Mouse (Mus musculus): ENCODE measurements around the gene Kcna4. TPM values are rescaled to one million over a fixed set of nuclear protein-coding genes. Genes with fewer than 3 reads are reported as not detected.

The Kcna4 gene
- total and polyA plus RNA-seq, 3 experiments: not detected

DNA sequence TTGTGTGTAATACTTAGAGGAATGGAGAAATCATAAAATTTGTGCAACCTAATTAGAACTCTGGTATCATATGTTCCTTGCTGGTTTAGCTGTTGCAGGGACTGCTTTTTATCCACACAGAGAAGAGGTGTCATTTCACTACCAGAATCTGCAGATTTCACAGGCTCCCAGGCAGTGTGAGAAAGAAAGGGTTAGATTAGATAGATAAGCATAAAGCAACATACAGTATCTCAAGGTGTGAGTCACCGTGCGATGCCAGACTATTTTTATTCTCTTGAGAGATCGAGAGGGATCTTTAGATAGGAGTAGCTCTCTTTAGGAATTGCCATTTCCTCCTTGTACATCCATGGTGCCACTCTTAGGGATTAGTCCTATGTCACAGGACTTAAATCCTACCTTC lies 14.3 kb downstream of the Kcna4 start:
- H3K9ac ChIP-seq (ENCODE audit: control insufficient read depth, low read depth, low read length, poor library complexity, severe bottlenecking): no peak overlapping the region
- H3K4me3 ChIP-seq (ENCODE audit: control insufficient read depth in 1 of 2, insufficient read depth in 1 of 2, low read depth in 2 of 2, low read length in 2 of 2): no peak overlapping the region
- H3K9me3 ChIP-seq (replicated peaks; ENCODE audit: insufficient read depth, low read length): no peaks in the 10 kb centered on the region
- no peak overlapping the region for H3K27ac ChIP-seq (ENCODE audit: control insufficient read depth, low read depth, low read length)
- DNase-seq (ENCODE audit: low read depth, low spot score): no peak
- H3K27me3 ChIP-seq (ENCODE audit: control insufficient read depth in 1 of 2, insufficient read depth in 2 of 2, low read length in 2 of 2): peaks cover 0 to 2% of the 10 kb centered on the region in 2 experiments; a peak in 2 of 4 replicates
- H3K4me1 ChIP-seq (ENCODE audit: control insufficient read depth in 1 of 2, insufficient read depth in 2 of 2, low read length in 2 of 2): no peaks in the 10 kb centered on the region
- TF ChIP-seq CTCF (IDR thresholded peaks at IDR 0.05 in 2 of 3, conservative IDR thresholded peaks at IDR 0.05 in 1 of 3; ENCODE audit: control insufficient read depth in 1 of 3, insufficient read depth in 1 of 3, low read depth in 2 of 3, low read length in 3 of 3, poor library complexity in 1 of 3, severe bottlenecking in 1 of 3) (no peak), GABPA (IDR thresholded peaks at IDR 0.05; ENCODE audit: low read depth, low read length) (no peak), MAX (IDR thresholded peaks at IDR 0.05; ENCODE audit: low read length) (no peak), GATA1 (IDR thresholded peaks at IDR 0.05; ENCODE audit: low read depth, low read length) (no peak), TCF12 (IDR thresholded peaks at IDR 0.05; ENCODE audit: low read depth, low read length) (no peak), RCOR1 (IDR thresholded peaks at IDR 0.05; ENCODE audit: low read depth, low read length) (no peak), TBP (IDR thresholded peaks at IDR 0.05; ENCODE audit: low read depth, low read length) (no peak), ETS1 (IDR thresholded peaks at IDR 0.05; ENCODE audit: low read depth, low read length) (no peak), NELFE (IDR thresholded peaks at IDR 0.05; ENCODE audit: low read depth, low read length) (no peak), CHD1 (IDR thresholded peaks at IDR 0.05; ENCODE audit: low read depth, low read length) (no peak), EP300 (IDR thresholded peaks at IDR 0.05; ENCODE audit: low read depth in 1 of 2, low read length in 2 of 2) (no peak), RAD21 (IDR thresholded peaks at IDR 0.05; ENCODE audit: low read depth, low read length) (no peak), POLR2A (IDR thresholded peaks at IDR 0.05; ENCODE audit: control insufficient read depth in 1 of 2, insufficient read depth in 1 of 2, low read depth in 1 of 2, low read length in 2 of 2, poor library complexity in 1 of 2) (no peak), MXI1 (IDR thresholded peaks at IDR 0.05; ENCODE audit: low read depth, low read length) (no peak), BHLHE40 (IDR thresholded peaks at IDR 0.05; ENCODE audit: borderline replicate concordance, low read depth, low read length) (no peak), MAZ (IDR thresholded peaks at IDR 0.05; ENCODE audit: low read depth, low read length) (no peak), E2F4 (IDR thresholded peaks at IDR 0.05; ENCODE audit: borderline replicate concordance, low read depth, low read length) (no peak)
- H3K36me3 ChIP-seq (ENCODE audit: control insufficient read depth in 1 of 2, insufficient read depth in 2 of 2, low read length in 2 of 2): no peaks in the 10 kb centered on the region
- no peaks in the 10 kb centered on the region for H3K79me2 ChIP-seq (ENCODE audit: control insufficient read depth, insufficient read depth, low read length, poor library complexity)

GRCm38 (mm10) chr2:107306077-107306476 lies 15.6 kb downstream of the Kcna4 start:
- Histone ChIP-seq H3K79me2 (ENCODE audit: control insufficient read depth, insufficient read depth, low read length, poor library complexity) (no peaks in the 10 kb centered on the region), H3K4me3 (ENCODE audit: control insufficient read depth in 1 of 2, insufficient read depth in 1 of 2, low read depth in 2 of 2, low read length in 2 of 2) (no peak overlapping the region), H3K4me1 (ENCODE audit: control insufficient read depth in 1 of 2, insufficient read depth in 2 of 2, low read length in 2 of 2) (no peaks in the 10 kb centered on the region), H3K27me3 (ENCODE audit: control insufficient read depth in 1 of 2, insufficient read depth in 2 of 2, low read length in 2 of 2) (peaks cover 0 to 2% of the 10 kb centered on the region in 2 experiments; a peak in 1 of 4 replicates), H3K27ac (ENCODE audit: control insufficient read depth, low read depth, low read length) (no peak overlapping the region), H3K9me3 (replicated peaks; ENCODE audit: insufficient read depth, low read length) (no peaks in the 10 kb centered on the region), H3K36me3 (ENCODE audit: control insufficient read depth in 1 of 2, insufficient read depth in 2 of 2, low read length in 2 of 2) (no peaks in the 10 kb centered on the region), H3K9ac (ENCODE audit: control insufficient read depth, low read depth, low read length, poor library complexity, severe bottlenecking) (no peak overlapping the region)
- TF ChIP-seq BHLHE40 (IDR thresholded peaks at IDR 0.05; ENCODE audit: borderline replicate concordance, low read depth, low read length): no peak
- TF ChIP-seq MXI1 (IDR thresholded peaks at IDR 0.05; ENCODE audit: low read depth, low read length): no peak
- no peak for TF ChIP-seq MAFK (IDR thresholded peaks at IDR 0.05; ENCODE audit: borderline replicate concordance, low read depth, low read length)
- TF ChIP-seq TBP (IDR thresholded peaks at IDR 0.05; ENCODE audit: low read depth, low read length): no peak
- TF ChIP-seq SMC3 (IDR thresholded peaks at IDR 0.05; ENCODE audit: low read depth, low read length): no peak
- TF ChIP-seq ELF1 (IDR thresholded peaks at IDR 0.05; ENCODE audit: low read depth, low read length): no peak
- TF ChIP-seq CTCF (IDR thresholded peaks at IDR 0.05 in 2 of 3, conservative IDR thresholded peaks at IDR 0.05 in 1 of 3; ENCODE audit: control insufficient read depth in 1 of 3, insufficient read depth in 1 of 3, low read depth in 2 of 3, low read length in 3 of 3, poor library complexity in 1 of 3, severe bottlenecking in 1 of 3): no peak
- TF ChIP-seq ZKSCAN1 (IDR thresholded peaks at IDR 0.05; ENCODE audit: low read depth, low read length): no peak
- TF ChIP-seq MEF2A (IDR thresholded peaks at IDR 0.05; ENCODE audit: extremely low read depth, insufficient replicate concordance, low read depth, low read length, poor library complexity, severe bottlenecking): no peak
- TF ChIP-seq GABPA (IDR thresholded peaks at IDR 0.05; ENCODE audit: low read depth, low read length): no peak
- no peak for TF ChIP-seq RAD21 (IDR thresholded peaks at IDR 0.05; ENCODE audit: low read depth, low read length)
- no peak for TF ChIP-seq EP300 (IDR thresholded peaks at IDR 0.05; ENCODE audit: low read depth in 1 of 2, low read length in 2 of 2)
- TF ChIP-seq USF2 (IDR thresholded peaks at IDR 0.05; ENCODE audit: borderline replicate concordance in 1 of 2, insufficient read depth in 1 of 2, low read depth in 1 of 2, low read length in 2 of 2): no peak
- TF ChIP-seq CHD1 (IDR thresholded peaks at IDR 0.05; ENCODE audit: low read depth, low read length): no peak
- TF ChIP-seq USF1 (IDR thresholded peaks at IDR 0.05; ENCODE audit: low read depth, low read length): no peak
- TF ChIP-seq POLR2AphosphoS2 (IDR thresholded peaks at IDR 0.05; ENCODE audit: low read length): no peak
- DNase-seq (ENCODE audit: low read depth, low spot score): no peak
